Mouse (Mus musculus): ENCODE data around the gene Slc29a4.

Gene Slc29a4

GRCm38 (mm10) chr5:142696258-142696657 lies 3.9 kb downstream of the Slc29a4 start:
- no peak for DNase-seq (ENCODE audit: low spot score)

- DNase-seq (ENCODE audit: low spot score): no peak
These were observed 4.6 kb downstream of the Slc29a4 start for GRCm38 (mm10) chr5:142696865-142697264.

GRCm38 (mm10) chr5:142697742-142698141 lies 5.4 kb downstream of the Slc29a4 start:
- no peak for DNase-seq (ENCODE audit: low spot score)

GRCm38 (mm10) chr5:142700842-142701589 lies 8.7 kb downstream of the Slc29a4 start:
- no peak for DNase-seq (ENCODE audit: low spot score)

- no peak for DNase-seq (ENCODE audit: low spot score)
These were observed 9.6 kb downstream of the Slc29a4 start for GRCm38 (mm10) chr5:142701651-142702510.

GRCm38 (mm10) chr5:142702511-142703138 lies 10.3 kb downstream of the Slc29a4 start:
- DNase-seq (ENCODE audit: low spot score): no peak

GRCm38 (mm10) chr5:142703569-142703968 lies 11.3 kb downstream of the Slc29a4 start:
- DNase-seq (ENCODE audit: low spot score): no peak

- DNase-seq (ENCODE audit: low spot score): no peak
These were observed 15.4 kb downstream of the Slc29a4 start for GRCm38 (mm10) chr5:142707709-142708108.

- DNase-seq (ENCODE audit: low spot score): no peak
These were observed 17.1 kb downstream of the Slc29a4 start for GRCm38 (mm10) chr5:142709436-142709835.

- no peak for DNase-seq (ENCODE audit: low spot score)
These were observed 20.1 kb downstream of the Slc29a4 start for GRCm38 (mm10) chr5:142712373-142712772.

GRCm38 (mm10) chr5:142713966-142714365 lies 21.7 kb downstream of the Slc29a4 start:
- no peak for DNase-seq (ENCODE audit: low spot score)

GRCm38 (mm10) chr5:142715059-142715458 lies 22.7 kb downstream of the Slc29a4 start:
- no peak for DNase-seq (ENCODE audit: low spot score)

- DNase-seq (ENCODE audit: low spot score): no peak
These were observed 23.7 kb downstream of the Slc29a4 start for GRCm38 (mm10) chr5:142716056-142716455.

GRCm38 (mm10) chr5:142718037-142718436 lies 25.7 kb downstream of the Slc29a4 start:
- no peak for DNase-seq (ENCODE audit: low spot score)

- DNase-seq (ENCODE audit: low spot score): no peak
These were observed 26.2 kb downstream of the Slc29a4 start for GRCm38 (mm10) chr5:142718486-142718885.

GRCm38 (mm10) chr5:142719897-142720296 lies 27.6 kb downstream of the Slc29a4 start:
- DNase-seq (ENCODE audit: low spot score): no peak

GRCm38 (mm10) chr5:142723520-142724133 lies 31.3 kb downstream of the Slc29a4 start:
- DNase-seq (ENCODE audit: low spot score): no peak

- no peak for DNase-seq (ENCODE audit: low spot score)
These were observed 32.0 kb downstream of the Slc29a4 start for GRCm38 (mm10) chr5:142724265-142724664.

- DNase-seq (ENCODE audit: low spot score): no peak
These were observed 34.4 kb downstream of the Slc29a4 start for GRCm38 (mm10) chr5:142726748-142727147.

GRCm38 (mm10) chr5:142728301-142728700 lies 36.0 kb downstream of the Slc29a4 start:
- no peak for DNase-seq (ENCODE audit: low spot score)

GRCm38 (mm10) chr5:142730295-142730694 lies 38.0 kb downstream of the Slc29a4 start:
- no peak for DNase-seq (ENCODE audit: low spot score)

GRCm38 (mm10) chr5:142731916-142732315 lies 39.6 kb downstream of the Slc29a4 start:
- DNase-seq (ENCODE audit: low spot score): no peak

All from ovary, adult 18-20 months (tissue).